Mouse (Mus musculus): ENCODE results near the gene Ccdc167.

The Ccdc167 gene

GRCm38 (mm10) chr17:29686771-29687170 is 30.1 kb downstream of the Ccdc167 start:
- no peak for DNase-seq (ENCODE audit: low spot score)

DNA sequence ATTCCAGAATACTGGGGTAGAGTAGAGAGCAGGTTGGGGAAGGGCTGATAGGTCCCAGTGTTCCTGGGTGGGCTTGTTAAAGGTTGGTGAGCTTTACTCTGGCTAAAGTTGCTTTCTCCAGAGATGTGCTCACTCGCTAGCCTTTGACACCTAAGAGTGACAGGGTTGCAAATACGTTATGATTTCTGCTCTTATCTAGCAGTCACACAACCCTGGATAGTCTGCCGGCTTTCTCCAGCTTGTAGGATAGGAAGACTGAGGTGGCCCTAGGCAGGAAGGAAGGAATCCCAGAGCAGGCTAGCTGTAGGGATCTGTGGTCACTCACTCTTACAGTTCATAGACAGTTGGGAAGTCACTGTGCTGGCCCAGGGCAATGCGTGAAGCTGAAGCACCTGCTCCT is 32.6 kb downstream of the Ccdc167 start:
- no peak for DNase-seq (ENCODE audit: low spot score)

- DNase-seq (ENCODE audit: low spot score), result no peak
These were observed 33.7 kb downstream of the Ccdc167 start for GRCm38 (mm10) chr17:29683127-29683526.

DNA sequence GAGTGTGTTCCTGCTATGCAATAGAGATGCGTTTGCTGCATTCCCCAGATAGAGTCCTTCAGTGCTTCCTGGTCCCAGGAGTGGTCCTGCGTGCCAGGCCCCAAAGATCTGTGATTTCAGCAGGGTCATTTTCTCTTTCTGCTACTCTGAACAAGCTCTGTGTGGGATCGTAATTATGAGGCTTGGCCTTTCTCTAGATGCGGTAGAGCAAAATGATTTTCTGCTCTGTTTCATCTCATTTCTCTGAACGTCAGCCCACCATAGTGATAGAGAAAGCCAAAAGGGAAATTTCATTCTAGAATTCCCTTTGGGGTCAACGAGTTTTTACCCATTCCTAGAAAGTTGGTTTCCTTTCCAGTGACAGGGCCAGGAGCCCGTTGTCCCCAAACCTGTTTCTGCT is 34.6 kb downstream of the Ccdc167 start:
- no peak for DNase-seq (ENCODE audit: low spot score)

DNA sequence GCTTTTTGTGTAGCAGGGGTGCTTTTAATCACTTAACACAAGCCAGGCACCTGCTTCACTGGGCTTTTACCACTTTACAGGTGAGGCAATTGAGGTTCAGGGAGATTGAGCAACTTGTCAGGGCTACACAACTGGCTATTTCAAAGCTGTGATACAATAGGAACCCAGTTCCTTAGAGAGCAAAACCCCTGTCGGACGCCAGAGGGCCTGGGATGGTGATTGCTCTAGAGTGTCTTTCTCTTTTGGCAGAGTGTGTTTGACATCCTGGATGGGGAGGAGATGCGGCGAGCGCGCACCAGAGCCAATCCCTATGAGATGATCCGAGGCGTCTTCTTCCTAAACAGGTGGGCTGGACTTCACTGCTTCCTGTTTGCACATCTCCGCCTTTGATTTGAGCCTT is 35.2 kb downstream of the Ccdc167 start:
- DNase-seq (ENCODE audit: low spot score), result no peak

DNA sequence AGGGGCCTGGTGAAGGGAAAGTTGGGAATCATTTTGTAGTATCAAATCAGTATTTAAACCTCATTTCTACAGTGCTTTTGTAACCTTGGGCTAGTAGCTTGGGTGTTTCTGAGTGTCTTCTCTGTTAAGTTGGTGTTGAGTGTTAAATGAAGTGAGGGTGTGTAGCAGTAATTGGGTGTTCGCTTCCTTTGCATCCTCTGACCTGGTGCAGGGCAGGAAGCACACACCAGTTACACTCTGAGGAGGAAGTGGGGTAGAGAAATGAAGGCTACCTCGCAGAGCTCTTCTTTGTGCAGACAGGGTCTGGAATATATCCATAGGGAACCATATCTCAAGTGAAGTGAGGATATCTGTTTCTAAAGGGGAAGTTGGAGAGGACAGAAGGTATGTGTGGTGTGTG is 35.9 kb downstream of the Ccdc167 start:
- DNase-seq (ENCODE audit: low spot score), result no peak

GRCm38 (mm10) chr17:29680174-29680573 is 36.7 kb downstream of the Ccdc167 start:
- no peak for DNase-seq (ENCODE audit: low spot score)

DNA sequence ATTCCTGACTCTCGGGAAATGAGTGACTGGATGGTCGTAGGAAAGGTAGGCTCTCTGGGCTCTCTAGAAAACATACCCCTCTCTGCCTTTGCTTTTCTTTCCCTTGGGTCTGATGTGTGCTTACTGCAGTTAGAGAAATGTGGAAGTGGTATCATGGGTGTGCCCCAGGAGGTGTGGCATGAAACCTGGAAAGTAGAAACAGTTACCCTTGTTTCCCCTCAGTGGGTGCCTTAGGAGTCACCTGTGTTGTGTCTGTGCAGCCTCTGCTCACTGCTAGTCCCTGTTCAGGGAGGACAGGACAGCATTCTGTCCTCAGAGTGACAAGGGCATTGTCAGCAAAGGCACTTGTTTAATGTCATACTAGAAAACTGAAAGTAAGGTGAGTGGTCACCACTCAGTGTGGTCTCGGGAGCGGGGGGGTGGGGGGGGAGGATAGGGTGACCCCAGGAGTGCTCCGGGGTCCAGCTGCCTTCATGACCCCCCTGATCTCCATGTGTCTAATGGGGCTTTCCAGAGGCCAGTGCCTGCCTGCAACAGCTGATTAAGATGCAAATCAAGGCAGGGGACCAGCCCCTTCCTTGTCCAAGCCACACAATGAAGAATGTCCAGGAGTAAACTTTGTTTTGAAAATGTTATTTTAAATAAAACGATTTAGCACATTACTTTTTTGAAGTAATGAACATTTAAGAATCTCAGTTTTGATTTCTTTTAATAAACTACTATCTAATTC is 37.6 kb downstream of the Ccdc167 start:
- DNase-seq (ENCODE audit: low spot score), result no peak

DNA sequence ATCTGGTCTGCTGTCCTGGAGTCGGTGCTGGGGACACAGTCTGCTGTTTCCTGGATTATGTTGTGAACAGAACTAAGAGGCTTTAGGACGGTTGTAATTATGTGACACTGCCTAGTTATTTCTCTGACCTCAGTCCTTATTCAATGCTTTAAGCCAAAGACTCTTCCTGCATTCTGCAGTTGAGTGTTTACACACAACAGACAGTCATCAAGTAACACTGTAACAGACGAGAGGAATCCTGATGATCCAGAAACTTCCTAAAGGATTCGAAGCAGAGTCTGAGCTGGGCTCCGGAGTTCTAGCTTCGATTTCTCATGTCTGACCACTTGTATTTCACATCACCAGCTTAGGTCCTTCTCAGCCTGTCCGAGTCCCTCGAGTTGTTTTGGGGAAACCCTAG is 38.3 kb downstream of the Ccdc167 start:
- no peak for DNase-seq (ENCODE audit: low spot score)

DNA sequence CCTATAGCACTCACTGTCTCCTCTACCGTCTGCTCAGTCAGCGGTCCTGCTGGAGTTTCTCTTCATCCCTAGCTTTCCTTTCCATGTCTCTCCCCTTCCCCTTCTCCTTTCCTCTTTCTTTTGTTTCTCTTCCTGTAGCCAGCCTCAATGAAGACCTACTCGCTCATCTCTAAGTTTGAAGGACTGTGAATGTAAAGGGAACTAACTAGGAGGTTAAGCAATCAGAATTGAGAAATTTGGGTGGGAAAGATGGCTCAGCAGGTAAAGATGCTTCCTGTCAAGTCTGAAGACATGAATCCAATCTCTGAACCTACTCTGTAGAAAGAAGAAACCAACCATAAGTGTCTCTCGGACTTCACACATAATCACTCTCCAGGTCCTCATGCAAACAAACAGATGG is 43.5 kb downstream of the Ccdc167 start:
- no peak for DNase-seq (ENCODE audit: low spot score)

GRCm38 (mm10) chr17:29671021-29671420 is 45.8 kb downstream of the Ccdc167 start:
- no peak for DNase-seq (ENCODE audit: low spot score)

- no peak for DNase-seq (ENCODE audit: low spot score)
These were observed 46.9 kb downstream of the Ccdc167 start for GRCm38 (mm10) chr17:29669936-29670335.

DNA sequence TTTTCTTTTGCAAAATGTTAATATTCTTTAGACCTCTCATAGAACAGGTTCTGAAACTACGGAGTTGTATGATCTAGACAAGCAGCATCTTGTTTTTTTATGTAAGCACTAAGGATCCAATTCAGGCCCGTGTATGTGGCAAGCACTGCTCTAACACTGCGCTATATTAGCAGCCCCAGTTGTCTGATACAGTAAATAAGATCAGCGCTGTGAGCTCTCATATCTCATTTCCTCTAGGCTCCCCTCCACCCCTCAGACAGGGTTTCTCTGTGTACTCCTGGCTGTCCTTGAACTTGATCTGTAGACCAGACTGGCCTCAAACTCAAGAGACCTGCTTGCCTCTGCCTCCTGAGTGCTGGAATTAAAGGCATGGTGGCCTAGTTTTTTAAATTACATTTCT is 47.8 kb downstream of the Ccdc167 start:
- no peak for DNase-seq (ENCODE audit: low spot score)

- DNase-seq (ENCODE audit: low spot score), result no peak
These were observed 48.5 kb downstream of the Ccdc167 start for GRCm38 (mm10) chr17:29668051-29668986.

DNA sequence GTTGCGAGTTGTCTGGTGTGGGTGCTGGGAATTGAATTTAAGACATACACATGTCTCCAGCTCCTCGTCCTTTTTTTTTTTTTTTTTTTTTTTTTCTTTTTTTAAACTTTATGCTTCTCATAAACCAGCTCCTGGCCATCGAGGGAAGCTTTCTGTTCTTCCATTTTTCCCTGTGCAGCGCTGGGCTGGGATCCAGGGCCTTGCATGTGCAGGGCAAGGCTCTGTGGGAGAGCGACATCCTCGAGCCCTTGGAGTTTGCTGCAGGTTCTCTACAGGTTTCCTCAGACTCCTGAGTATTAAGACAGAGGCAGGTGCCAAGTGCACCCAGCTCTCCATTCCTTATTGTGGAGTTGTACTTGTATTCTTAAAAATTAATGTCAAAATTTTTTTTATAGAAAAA is 54.7 kb downstream of the Ccdc167 start:
- no peak for DNase-seq (ENCODE audit: low spot score)

DNA sequence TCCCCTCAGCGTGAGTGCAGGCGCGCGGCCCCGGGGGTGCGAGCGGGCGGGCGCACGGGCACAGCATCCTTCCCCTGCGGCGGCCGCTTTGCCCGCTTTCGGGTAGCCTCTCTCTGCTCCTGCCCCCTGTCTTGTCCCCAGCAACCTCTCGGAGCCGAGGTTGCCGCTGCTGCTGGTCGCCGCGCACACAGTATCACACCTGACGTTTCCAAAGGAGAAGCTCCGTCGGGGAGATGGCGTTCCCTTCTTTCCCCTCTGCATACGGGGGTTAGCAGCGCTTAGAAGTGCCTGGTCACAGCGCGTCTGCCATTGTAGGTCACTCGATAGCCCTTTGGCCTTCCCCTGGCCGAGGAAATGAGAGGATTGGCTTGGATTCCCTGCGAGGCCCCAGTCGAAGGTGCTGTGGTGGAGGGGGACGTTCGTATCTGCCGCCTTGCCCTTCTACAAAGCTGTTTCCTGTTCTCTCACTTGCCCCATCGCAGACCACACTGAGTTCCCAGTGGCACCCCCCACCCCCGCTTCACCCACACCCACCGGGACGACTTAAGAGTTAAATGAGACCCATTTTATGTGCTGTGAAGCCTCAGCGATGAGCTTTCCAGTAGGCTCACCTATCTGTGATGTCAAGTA is 56.0 kb downstream of the Ccdc167 start:
- peak; percentile 46 for DNase-seq (ENCODE audit: low spot score)

DNA sequence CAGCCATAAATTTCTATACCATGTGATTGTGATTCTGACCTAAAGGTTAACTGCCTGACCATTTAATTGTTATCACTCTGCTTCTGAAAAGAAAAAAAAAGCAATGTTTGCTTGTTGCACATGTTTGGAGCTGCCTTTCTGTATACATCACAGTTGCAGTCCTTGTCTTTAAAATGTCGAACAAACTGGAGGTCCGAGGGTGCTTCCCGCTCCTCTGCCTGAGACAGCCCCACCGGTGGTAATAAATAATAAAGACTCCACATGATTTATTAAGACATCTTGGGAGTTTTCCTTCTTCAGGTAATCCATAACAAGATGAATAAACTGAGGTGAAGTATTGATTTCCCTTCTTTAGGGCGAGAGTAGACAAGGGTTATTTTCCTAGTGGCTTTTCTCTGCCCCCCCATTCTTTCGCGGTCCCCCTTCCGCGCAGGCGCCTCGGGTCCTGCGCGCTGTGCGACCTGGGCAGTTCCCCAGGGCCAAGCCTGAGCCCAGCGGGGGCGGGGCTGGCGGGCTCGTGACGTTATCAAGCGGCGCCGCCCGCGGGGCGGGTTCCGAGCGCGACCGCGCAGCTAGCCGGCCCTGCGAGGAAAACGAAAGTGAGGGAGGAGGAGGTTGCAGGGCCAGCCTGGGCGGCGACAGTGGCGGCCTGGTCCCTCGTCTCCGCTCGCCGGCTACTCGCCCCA is 56.6 kb downstream of the Ccdc167 start, which contains the start of gene Cmtr1:
TSS of gene Cmtr1 (plus strand) at position 520 of the 686 bp plus-strand sequence.
- peak; percentile 91 for DNase-seq (ENCODE audit: low spot score)

GRCm38 (mm10) chr17:29658249-29658648 is 58.6 kb downstream of the Ccdc167 start:
- no peak for DNase-seq (ENCODE audit: low spot score)

GRCm38 (mm10) chr17:29642219-29642618 is 74.6 kb downstream of the Ccdc167 start:
- DNase-seq (ENCODE audit: low spot score), result no peak

DNA sequence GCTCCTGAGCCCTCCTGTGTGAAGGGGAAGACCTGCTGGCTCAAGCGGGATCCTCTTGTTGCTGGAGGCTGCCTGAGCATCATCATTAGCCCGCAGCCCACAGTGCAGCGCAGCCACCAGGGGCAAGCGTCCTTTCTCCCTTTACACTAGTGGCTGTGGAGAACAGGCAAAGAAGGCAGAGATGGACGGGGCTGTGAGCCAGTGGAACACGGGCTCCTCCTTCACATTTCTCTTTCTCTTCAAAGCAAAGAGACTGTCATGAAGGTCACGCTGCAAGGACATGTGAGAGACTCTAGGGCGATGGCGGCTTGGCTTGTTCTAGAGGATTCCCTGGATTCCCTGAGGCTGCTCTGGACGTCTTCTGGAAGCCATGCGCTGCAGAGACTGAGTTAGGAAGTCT is 75.9 kb downstream of the Ccdc167 start:
- DNase-seq (ENCODE audit: low spot score), result no peak

DNA sequence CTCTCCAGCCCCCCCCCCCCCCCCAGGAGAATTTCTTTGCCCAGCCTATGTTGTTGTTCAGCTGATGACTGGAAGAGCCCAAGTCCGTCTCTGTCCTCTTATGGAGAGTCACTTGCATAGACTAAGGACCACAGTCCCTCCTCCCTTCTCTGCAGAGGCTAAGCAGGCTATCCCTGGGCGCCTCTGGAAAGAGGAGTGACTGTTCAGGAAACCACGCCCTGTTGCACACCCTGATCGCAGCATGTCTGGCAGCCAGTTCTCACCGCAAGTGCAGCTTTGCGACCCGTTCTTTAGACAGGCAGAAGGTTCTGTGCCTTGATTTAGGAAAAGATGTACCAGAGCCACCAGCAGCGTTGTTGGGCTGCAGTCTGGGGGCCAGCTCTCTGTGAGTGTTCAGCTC is 78.9 kb downstream of the Ccdc167 start:
- no peak for DNase-seq (ENCODE audit: low spot score)

GRCm38 (mm10) chr17:29637377-29637776 is 79.5 kb downstream of the Ccdc167 start:
- DNase-seq (ENCODE audit: low spot score), result no peak
